Mouse (Mus musculus): ENCODE measurements around the gene Spocd1.

- no peak for TF ChIP-seq CTCF (IDR thresholded peaks at IDR 0.05; ENCODE audit: low read depth)
- TF ChIP-seq EP300 (IDR thresholded peaks at IDR 0.05; ENCODE audit: low read depth) = no peak
These were observed 45.2 kb downstream of the Spocd1 start for GRCm38 (mm10) chr4:129974285-129974684.

Measured in heart, postnatal 0 days (tissue).